Mouse (Mus musculus) forebrain, embryonic 11.5 days (tissue): Measurements from ENCODE around the gene Gm364. TPM values are rescaled to one million over a fixed set of nuclear protein-coding genes. Genes with fewer than 3 reads are reported as not detected.

Source experiments
- ATAC-seq: fragments of 200-750 bp; cut with Nextera tagmentation; replicated peaks from 2 replicates; pipeline ENCODE4 v1.8.0; 2017; ENCODE audit warnings: moderate TSS enrichment; ENCODE audit not compliant: low FRiP score
- DNase-seq: peaks from one replicate; pipeline ENCODE4 v3.0.0-alpha.2; 2017; ENCODE audit warnings: low spot score
- H3K27ac ChIP-seq: fragments of 300-500 bp; sonication (generic); 2 replicates; pipeline ENCODE4 v1.5.1; 2014; ENCODE audit warnings: low read depth, low read length
- H3K27me3 ChIP-seq: fragments of 300-500 bp; sonication (generic); 2 replicates; pipeline ENCODE4 v1.6.1; 2014; ENCODE audit warnings: mild to moderate bottlenecking, low read length, mixed read lengths; ENCODE audit not compliant: control insufficient read depth, insufficient read depth
- H3K36me3 ChIP-seq: fragments of 300-500 bp; sonication (generic); 2 replicates; pipeline ENCODE4 v1.6.1; 2014; ENCODE audit warnings: mild to moderate bottlenecking, low read length, moderate library complexity, mixed read lengths; ENCODE audit not compliant: control insufficient read depth, insufficient read depth
- H3K4me1 ChIP-seq: fragments of 300-500 bp; sonication (generic); replicated peaks from 2 replicates; pipeline ENCODE4 v1.6.1; 2014; ENCODE audit warnings: low read length, mixed read lengths; ENCODE audit not compliant: control insufficient read depth, insufficient read depth
- H3K4me2 ChIP-seq: fragments of 300-500 bp; sonication (generic); 2 replicates; pipeline ENCODE4 v1.6.1; 2014; ENCODE audit warnings: low read depth, mild to moderate bottlenecking, low read length, moderate library complexity, mixed read lengths; ENCODE audit not compliant: severe bottlenecking
- H3K4me3 ChIP-seq: fragments of 300-500 bp; sonication (generic); 2 replicates; pipeline ENCODE4 v1.5.1; 2014; ENCODE audit warnings: low read depth, low read length
- H3K9ac ChIP-seq: fragments of 300-500 bp; sonication (generic); 2 replicates; pipeline ENCODE4 v1.6.1; 2014; ENCODE audit warnings: low read length
- H3K9me3 ChIP-seq: fragments of 300-500 bp; sonication (generic); 2 replicates; pipeline ENCODE4 v1.6.1; 2016; ENCODE audit warnings: low read length, mixed read lengths; ENCODE audit not compliant: control insufficient read depth
- WGBS: fragments of 180-500 bp; shearing (Covaris S2); extraction: QIAGEN DNeasy Blood & Tissue Kit; methylation state at CpG from one replicate; pipeline ENCODE4 v1.1.7; 2014; 5-methylcytosine and 5-hydroxymethylcytosine counted together
- polyA plus RNA-seq: library from polyadenylated mRNA; unstranded; fragments of >200 nt; fragmentation: Nextera tagmentation; extraction: Ambion mirVana; gene quantifications from 2 replicates; pipeline ENCODE4 v1.2.1, GENCODE M21; 2014

Gene Gm364
- polyA plus RNA-seq, 1 experiment from 2014 or later = not detected

- peak; percentile 65 for DNase-seq
- no peak overlapping the region for H3K27ac ChIP-seq
- no peaks in the 10 kb centered on the region for H3K9me3 ChIP-seq
- peak; percentile 55; the same call in 1 of the 2 replicates for ATAC-seq
- H3K36me3 ChIP-seq = no peaks in the 10 kb centered on the region
- peak overlapping the region; percentile 6; the same call in 1 of the 2 replicates for H3K4me3 ChIP-seq
- no peaks in the 10 kb centered on the region for H3K27me3 ChIP-seq
- H3K4me2 ChIP-seq = peak overlapping the region; percentile 36
- no peak overlapping the region for H3K9ac ChIP-seq
- H3K4me1 ChIP-seq = no peaks in the 10 kb centered on the region
- WGBS = 42% methylated on average over 28 of the region's 28 CpGs
Measured at GRCm38 (mm10) chrX:57521117-57522095, 112.5 kb downstream of the Gm364 start.

Other genes starting within 250 kb of the Gm364 start
- gene Cd40lg, start 197.0 kb upstream of the Gm364 start, polyA plus RNA-seq = not detected in 2 replicates
- 6.7 and 7.0 TPM in 2 replicates for gene Arhgef6, start 70.4 kb upstream of the Gm364 start, polyA plus RNA-seq
- 284 and 285 TPM in 2 replicates for gene Rbmx, start 16.1 kb upstream of the Gm364 start, polyA plus RNA-seq
- 0.11 TPM in 1 of 2 replicates, not detected in the other for gene Gpr101, start 94.6 kb downstream of the Gm364 start, polyA plus RNA-seq